Mouse (Mus musculus): ENCODE results near the gene Car2. TPM values are rescaled to one million over a fixed set of nuclear protein-coding genes. Genes with fewer than 3 reads are reported as not detected.

Car2 gene
- polyA plus RNA-seq, 1 experiment from 2014 or later, result 44.7 TPM

- ATAC-seq (ENCODE audit: low FRiP score) (no peak), DNase-seq (ENCODE audit: low spot score) (no peak)
- H3K4me2 ChIP-seq (replicated peaks), result no peak overlapping the region
- H3K4me3 ChIP-seq (replicated peaks; ENCODE audit: low read length), result no peak overlapping the region
- H3K27ac ChIP-seq, result no peak overlapping the region
- WGBS, result 78% methylated on average over 9 of the region's 9 CpGs
- H3K36me3 ChIP-seq (replicated peaks; ENCODE audit: control insufficient read depth, insufficient read depth), result no peaks in the 10 kb centered on the region
- no peaks in the 10 kb centered on the region for H3K27me3 ChIP-seq (ENCODE audit: control insufficient read depth, insufficient read depth, low read length)
- no peaks in the 10 kb centered on the region for H3K4me1 ChIP-seq (replicated peaks; ENCODE audit: control insufficient read depth, insufficient read depth, low read length)
- no peaks in the 10 kb centered on the region for H3K9me3 ChIP-seq (ENCODE audit: control insufficient read depth, low read length)
- no peak overlapping the region for H3K9ac ChIP-seq
Observed at GRCm38 (mm10) chr3:14876325-14876918, 9.7 kb upstream of the Car2 start.

- ATAC-seq (ENCODE audit: low FRiP score) (no peak), DNase-seq (ENCODE audit: low spot score) (no peak)
- H3K27me3 ChIP-seq (ENCODE audit: control insufficient read depth, insufficient read depth, low read length), result no peaks in the 10 kb centered on the region
- H3K9me3 ChIP-seq (ENCODE audit: control insufficient read depth, low read length), result no peaks in the 10 kb centered on the region
- no peak overlapping the region for H3K4me3 ChIP-seq (replicated peaks; ENCODE audit: low read length)
- H3K36me3 ChIP-seq (replicated peaks; ENCODE audit: control insufficient read depth, insufficient read depth), result no peaks in the 10 kb centered on the region
- H3K4me2 ChIP-seq (replicated peaks), result no peak overlapping the region
- no peak overlapping the region for H3K9ac ChIP-seq
- H3K4me1 ChIP-seq (replicated peaks; ENCODE audit: control insufficient read depth, insufficient read depth, low read length), result no peaks in the 10 kb centered on the region
- 93% methylated on average over 7 of the region's 7 CpGs for WGBS
- H3K27ac ChIP-seq, result no peak overlapping the region
Observed at GRCm38 (mm10) chr3:14877251-14877909, 8.7 kb upstream of the Car2 start.

GRCm38 (mm10) chr3:14878749-14879223 is 7.3 kb upstream of the Car2 start:
- Histone ChIP-seq H3K9ac (no peak overlapping the region), H3K27me3 (ENCODE audit: control insufficient read depth, insufficient read depth, low read length) (no peaks in the 10 kb centered on the region), H3K36me3 (replicated peaks; ENCODE audit: control insufficient read depth, insufficient read depth) (no peaks in the 10 kb centered on the region), H3K4me2 (replicated peaks) (no peak overlapping the region), H3K4me1 (replicated peaks; ENCODE audit: control insufficient read depth, insufficient read depth, low read length) (no peaks in the 10 kb centered on the region), H3K27ac (no peak overlapping the region), H3K9me3 (ENCODE audit: control insufficient read depth, low read length) (no peaks in the 10 kb centered on the region), H3K4me3 (replicated peaks; ENCODE audit: low read length) (no peak overlapping the region)
- WGBS, result 80% methylated on average over 6 of the region's 6 CpGs
- DNase-seq (ENCODE audit: low spot score) (no peak), ATAC-seq (ENCODE audit: low FRiP score) (no peak)

GRCm38 (mm10) chr3:14879293-14879692 is 6.8 kb upstream of the Car2 start:
- Histone ChIP-seq H3K27me3 (ENCODE audit: control insufficient read depth, insufficient read depth, low read length) (no peaks in the 10 kb centered on the region), H3K27ac (no peak overlapping the region), H3K4me3 (replicated peaks; ENCODE audit: low read length) (no peak overlapping the region), H3K9ac (no peak overlapping the region), H3K4me1 (replicated peaks; ENCODE audit: control insufficient read depth, insufficient read depth, low read length) (no peaks in the 10 kb centered on the region), H3K4me2 (replicated peaks) (no peak overlapping the region), H3K36me3 (replicated peaks; ENCODE audit: control insufficient read depth, insufficient read depth) (no peaks in the 10 kb centered on the region), H3K9me3 (ENCODE audit: control insufficient read depth, low read length) (no peaks in the 10 kb centered on the region)
- ATAC-seq (ENCODE audit: low FRiP score) (no peak), DNase-seq (ENCODE audit: low spot score) (no peak)
- 88% methylated on average over 3 of the region's 3 CpGs for WGBS

- H3K27ac ChIP-seq, result no peak overlapping the region
- no peaks in the 10 kb centered on the region for H3K36me3 ChIP-seq (replicated peaks; ENCODE audit: control insufficient read depth, insufficient read depth)
- ATAC-seq (ENCODE audit: low FRiP score), result no peak
- 79% methylated on average over 2 of the region's 2 CpGs for WGBS
- H3K4me1 ChIP-seq (replicated peaks; ENCODE audit: control insufficient read depth, insufficient read depth, low read length), result no peaks in the 10 kb centered on the region
- no peaks in the 10 kb centered on the region for H3K9me3 ChIP-seq (ENCODE audit: control insufficient read depth, low read length)
- no peak overlapping the region for H3K9ac ChIP-seq
- H3K4me3 ChIP-seq (replicated peaks; ENCODE audit: low read length), result no peak overlapping the region
- DNase-seq (ENCODE audit: low spot score), result no peak
- no peaks in the 10 kb centered on the region for H3K27me3 ChIP-seq (ENCODE audit: control insufficient read depth, insufficient read depth, low read length)
- no peak overlapping the region for H3K4me2 ChIP-seq (replicated peaks)
Observed at GRCm38 (mm10) chr3:14880277-14880676, 5.8 kb upstream of the Car2 start.

GRCm38 (mm10) chr3:14882005-14882404 is 4.1 kb upstream of the Car2 start:
- Histone ChIP-seq H3K4me3 (replicated peaks; ENCODE audit: low read length) (no peak overlapping the region), H3K4me1 (replicated peaks; ENCODE audit: control insufficient read depth, insufficient read depth, low read length) (no peaks in the 10 kb centered on the region), H3K9me3 (ENCODE audit: control insufficient read depth, low read length) (no peaks in the 10 kb centered on the region), H3K27ac (no peak overlapping the region), H3K36me3 (replicated peaks; ENCODE audit: control insufficient read depth, insufficient read depth) (no peaks in the 10 kb centered on the region), H3K4me2 (replicated peaks) (no peak overlapping the region), H3K27me3 (ENCODE audit: control insufficient read depth, insufficient read depth, low read length) (no peaks in the 10 kb centered on the region; the same call in 1 of the 2 replicates), H3K9ac (no peak overlapping the region)
- ATAC-seq (ENCODE audit: low FRiP score) (no peak), DNase-seq (ENCODE audit: low spot score) (no peak)

GRCm38 (mm10) chr3:14882756-14883155 is 3.3 kb upstream of the Car2 start:
- ATAC-seq (ENCODE audit: low FRiP score), result no peak
- Histone ChIP-seq H3K9ac (no peak overlapping the region), H3K27me3 (ENCODE audit: control insufficient read depth, insufficient read depth, low read length) (peaks cover 4% of the 10 kb centered on the region), H3K4me3 (replicated peaks; ENCODE audit: low read length) (no peak overlapping the region), H3K9me3 (ENCODE audit: control insufficient read depth, low read length) (no peaks in the 10 kb centered on the region), H3K36me3 (replicated peaks; ENCODE audit: control insufficient read depth, insufficient read depth) (no peaks in the 10 kb centered on the region), H3K4me1 (replicated peaks; ENCODE audit: control insufficient read depth, insufficient read depth, low read length) (no peaks in the 10 kb centered on the region), H3K27ac (no peak overlapping the region), H3K4me2 (replicated peaks) (no peak overlapping the region)
- WGBS, result 80% methylated on average over 3 of the region's 3 CpGs
- DNase-seq (ENCODE audit: low spot score), result no peak

GRCm38 (mm10) chr3:14884826-14885225 is 1.2 kb upstream of the Car2 start:
- Histone ChIP-seq H3K9ac (no peak overlapping the region), H3K36me3 (replicated peaks; ENCODE audit: control insufficient read depth, insufficient read depth) (no peaks in the 10 kb centered on the region), H3K27me3 (ENCODE audit: control insufficient read depth, insufficient read depth, low read length) (peaks cover 4% of the 10 kb centered on the region), H3K9me3 (ENCODE audit: control insufficient read depth, low read length) (no peaks in the 10 kb centered on the region), H3K27ac (no peak overlapping the region), H3K4me2 (replicated peaks) (no peak overlapping the region), H3K4me1 (replicated peaks; ENCODE audit: control insufficient read depth, insufficient read depth, low read length) (no peaks in the 10 kb centered on the region), H3K4me3 (replicated peaks; ENCODE audit: low read length) (no peak overlapping the region)
- no peak for DNase-seq (ENCODE audit: low spot score)
- ATAC-seq (ENCODE audit: low FRiP score), result no peak

- peak; percentile 39 for DNase-seq (ENCODE audit: low spot score)
Observed at GRCm38 (mm10) chr3:14887134-14887666, 1.1 kb downstream of the Car2 start.

More at GRCm38 (mm10) chr3:14887134-14887666, 1.1 kb downstream of the Car2 start:
- H3K36me3 ChIP-seq (replicated peaks; ENCODE audit: control insufficient read depth, insufficient read depth), result no peaks in the 10 kb centered on the region
- no peak for ATAC-seq (ENCODE audit: low FRiP score)
- peak overlapping the region; percentile 77; the same call in 1 of the 2 replicates for H3K9ac ChIP-seq
- H3K27me3 ChIP-seq (ENCODE audit: control insufficient read depth, insufficient read depth, low read length), result peaks cover 4% of the 10 kb centered on the region
- WGBS, result 40% methylated on average over 11 of the region's 11 CpGs
- H3K4me3 ChIP-seq (replicated peaks; ENCODE audit: low read length), result peak overlapping the region; percentile 90
- H3K4me1 ChIP-seq (replicated peaks; ENCODE audit: control insufficient read depth, insufficient read depth, low read length), result no peaks in the 10 kb centered on the region
- no peak overlapping the region for H3K27ac ChIP-seq
- peak overlapping the region; percentile 87 for H3K4me2 ChIP-seq (replicated peaks)
- no peaks in the 10 kb centered on the region for H3K9me3 ChIP-seq (ENCODE audit: control insufficient read depth, low read length)

Measured in hindbrain, embryonic 14.5 days (tissue).